ENCODE assay signal across 8 mouse cellular contexts in genomic region chr2:139722700-139723099, GRCm38 (mm10). TPM values are rescaled to one million over a fixed set of nuclear protein-coding genes. Genes with fewer than 3 reads are reported as not detected.
A peak's percentile ranks its signal among the peaks of the same experiment; 100 is the strongest.
DNase-seq lines count a peak whose midpoint lies in the region; ATAC-seq and TF ChIP-seq lines count a peak whose summit lies in the region.

No protein-coding gene starts in this region.

- 2% methylated on average over 1 of the region's 1 CpGs for WGBS in lung, adult 2 months

- ATAC-seq in erythroblast, adult 5-6 weeks (replicated peaks; ENCODE audit: low FRiP score, poor library complexity, severe bottlenecking) = no peak

- 0 out of 2 replicates have a peak, but pooled peaks cover 5% of the 10 kb centered on the region for H3K4me1 ChIP-seq in lung, adult 2 months (ENCODE audit: control insufficient read depth, insufficient read depth, low read length)

- peak; percentile 69 for TF ChIP-seq CTCF in lung, adult 2 months (IDR thresholded peaks at IDR 0.05; ENCODE audit: insufficient read depth, low read length)

- peak; percentile 58 for DNase-seq in 416B (ENCODE audit: low read depth)
- DNase-seq in Muller cell, postnatal 12 days (ENCODE audit: inconsistent ontology term) = peak; percentile 62
- DNase-seq in cerebellum, adult 9-10 months = peak; percentile 75
- peak; percentile 27 for DNase-seq in gastrocnemius, adult 18-20 months (ENCODE audit: low spot score)
- peak; percentile 64 for DNase-seq in kidney, postnatal 14 days
- peak; percentile 45 for DNase-seq in lung, adult 2 months
- peak; percentile 61 for DNase-seq in right cerebral cortex, postnatal 14 days

- TF ChIP-seq POLR2A in lung, adult 2 months (IDR thresholded peaks at IDR 0.05; ENCODE audit: borderline replicate concordance, extremely low read depth, low read depth, low read length) = no peak

- no peak overlapping the region for H3K4me3 ChIP-seq in lung, adult 2 months (replicated peaks; ENCODE audit: extremely low read depth, low read depth, low read length)

RNA-seq across cellular contexts. Expression of gene Ism1, which starts 44.7 kb away (rescaled TPM):
- total RNA-seq in gastrocnemius, adult 18-20 months (2021) = under 1 TPM; 0.34 to 0.57 TPM
- 40.4 and 57.4 TPM in 2 replicates for polyA plus RNA-seq in lung, adult 2 months (2012; rRNA removed)
- not detected in 2 replicates for total RNA-seq in erythroblast, adult 5-6 weeks (2015; ENCODE audit: low replicate concordance)
- total RNA-seq in erythroblast, adult 5-6 weeks (2017; ENCODE audit: low replicate concordance) = not detected in 2 replicates
